Mouse (Mus musculus): ENCODE measurements around the gene Ncln.

DNA sequence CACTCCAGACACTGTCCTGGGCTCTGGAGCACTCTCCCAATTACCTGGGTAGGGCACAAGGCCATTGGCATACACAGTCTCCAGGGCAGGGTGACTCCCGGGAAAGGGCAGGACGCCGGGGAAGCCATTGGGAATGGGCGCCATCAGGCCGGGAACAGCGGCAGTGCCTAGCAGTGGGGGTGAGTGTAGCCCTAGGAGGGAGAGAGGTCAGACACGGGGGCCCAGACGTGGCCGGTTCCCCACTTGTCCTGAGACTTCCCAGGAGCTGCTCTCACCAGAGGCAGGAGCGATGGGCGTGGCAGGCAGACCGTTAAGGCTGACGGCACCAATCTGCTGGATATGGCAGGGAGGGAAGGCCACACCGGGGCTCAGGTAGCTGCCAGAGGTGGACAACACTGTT, 29.3 kb downstream of the Ncln start:
- TF ChIP-seq CTCF (IDR thresholded peaks at IDR 0.05; ENCODE audit: low read depth, low read length): no peak
- TF ChIP-seq EP300 (IDR thresholded peaks at IDR 0.05; ENCODE audit: insufficient read depth, low read depth, low read length): no peak
- no peak for TF ChIP-seq POLR2A (IDR thresholded peaks at IDR 0.05; ENCODE audit: insufficient read depth, low read length)
